Mouse (Mus musculus) spleen, adult 2 months (tissue): Measurements from ENCODE around the gene Tesk1.

ENCODE experiments used
- CTCF ChIP-seq: fragments of 200-500 bp; IDR thresholded peaks from 2 replicates; pipeline ENCODE4 v1.5.1; 2011; ENCODE audit warnings: mild to moderate bottlenecking, inconsistent platforms; ENCODE audit not compliant: insufficient read depth, insufficient read length, insufficient replicate concordance; ENCODE audit errors: extremely low read depth
- POLR2A ChIP-seq: fragments of 200-500 bp; IDR thresholded peaks from 2 replicates; pipeline ENCODE4 v1.6.1; 2011; ENCODE audit warnings: low read depth, low read length, inconsistent platforms

GRCm38 (mm10) chr4:43406162-43406971 is 35.4 kb upstream of the Tesk1 start:
- TF ChIP-seq CTCF (no peak), POLR2A (no peak)
